Mouse (Mus musculus) adrenal gland, adult 10 weeks (tissue): ENCODE measurements around the gene Alkbh7. TPM values are rescaled to one million over a fixed set of nuclear protein-coding genes. Genes with fewer than 3 reads are reported as not detected.

ENCODE experiments used
- polyA plus RNA-seq: library from polyadenylated mRNA; stranded (reverse); fragments of 350-450 nt; fragmentation: Illumina TruSeq; extraction: RNeasy Lipid Tissue Mini Kit (QIAGEN cat#74804); gene quantifications from one replicate; pipeline ENCODE4 v1.2.3, GENCODE M21; 2014; ENCODE audit warnings: low read depth, low replicate concordance

The Alkbh7 gene
- 2.6 TPM for polyA plus RNA-seq

GRCm38 (mm10) chr17:56997029-56997667, at the start of gene Alkbh7:
Gene Alkbh7 (plus strand): TSS chr17:56997339.

DNA sequence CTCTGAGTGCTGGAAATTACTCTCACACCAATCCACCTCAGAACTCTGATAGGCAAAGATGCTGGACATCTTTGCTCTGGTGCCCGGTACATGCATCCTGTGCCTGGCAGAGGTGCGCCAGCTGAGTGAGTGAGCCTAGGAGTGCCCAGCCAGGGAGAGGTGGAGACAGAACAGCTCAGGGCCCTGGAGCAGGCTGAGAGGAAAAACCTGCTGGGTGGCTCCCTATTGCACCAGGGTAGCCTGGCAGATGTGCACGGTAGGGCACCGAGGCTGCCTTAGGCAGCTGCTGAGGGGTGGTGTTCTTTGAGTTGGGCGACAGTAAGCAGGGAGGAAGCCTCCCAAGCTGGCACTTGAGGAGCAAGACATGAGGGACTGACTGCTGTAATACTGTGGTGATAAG, 15.1 kb upstream of the Alkbh7 start, which contains the start of gene Acer1:
Gene Acer1 (minus strand): TSS at position 114 of the 400 bp plus-strand sequence.

GRCm38 (mm10) chr17:56990115-56990746, 6.9 kb upstream of the Alkbh7 start, which contains the start of gene Clpp:
Gene Clpp (plus strand): TSS chr17:56990305.

GRCm38 (mm10) chr17:56999968-57000609, 3.0 kb downstream of the Alkbh7 start, which contains the start of gene Pspn:
Gene Pspn (minus strand): TSS chr17:57000018.

DNA sequence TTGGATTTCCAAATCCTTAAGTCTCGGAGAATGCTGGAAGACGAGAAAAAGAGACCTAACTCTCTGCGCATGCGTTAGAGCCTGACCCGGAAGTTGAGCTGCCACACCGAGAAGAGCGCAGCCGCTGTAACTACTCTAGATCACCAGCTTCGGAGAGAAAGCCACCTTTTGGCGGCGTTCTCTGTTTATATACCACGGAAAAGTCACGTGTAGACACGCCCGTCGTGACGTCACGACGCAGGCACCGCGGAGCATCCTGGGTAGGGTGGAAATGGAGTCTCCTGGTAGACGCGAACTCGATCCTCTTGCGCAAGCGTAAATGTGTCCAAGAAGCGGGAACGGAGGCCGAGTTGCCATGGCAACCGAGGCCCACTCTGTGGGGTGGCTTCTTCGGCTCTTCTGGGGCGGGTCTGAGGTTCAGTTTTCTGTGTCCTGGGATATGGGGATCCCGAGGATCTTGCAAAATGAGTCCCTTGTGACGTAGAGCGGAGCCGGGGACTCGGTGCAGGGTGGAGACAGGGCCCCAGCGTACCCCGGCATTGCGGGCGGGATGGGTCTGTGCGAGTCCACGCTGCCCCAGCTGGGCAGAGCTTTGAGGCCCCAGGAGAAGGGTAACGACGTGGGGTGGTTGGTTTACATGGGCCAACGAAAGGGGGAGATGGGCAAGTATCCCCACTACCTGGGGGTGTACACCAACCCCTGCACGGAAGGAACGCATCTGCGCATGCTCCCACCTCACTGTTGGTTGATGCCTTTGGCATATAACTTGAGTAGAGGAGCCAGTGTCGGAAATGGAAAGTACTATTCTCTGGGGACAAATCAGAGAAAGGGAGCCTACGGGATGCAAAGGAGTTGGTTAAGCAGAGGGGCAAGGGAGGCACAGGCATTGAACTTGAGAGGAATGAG, 14.3 kb downstream of the Alkbh7 start, which contains the start of the genes Gtf2f1 and Gm17949:
Gene Gtf2f1 (minus strand): TSS at position 53 of the 906 bp plus-strand sequence.
Gene Gm17949 (plus strand): TSS at position 234 of the 906 bp plus-strand sequence.

DNA sequence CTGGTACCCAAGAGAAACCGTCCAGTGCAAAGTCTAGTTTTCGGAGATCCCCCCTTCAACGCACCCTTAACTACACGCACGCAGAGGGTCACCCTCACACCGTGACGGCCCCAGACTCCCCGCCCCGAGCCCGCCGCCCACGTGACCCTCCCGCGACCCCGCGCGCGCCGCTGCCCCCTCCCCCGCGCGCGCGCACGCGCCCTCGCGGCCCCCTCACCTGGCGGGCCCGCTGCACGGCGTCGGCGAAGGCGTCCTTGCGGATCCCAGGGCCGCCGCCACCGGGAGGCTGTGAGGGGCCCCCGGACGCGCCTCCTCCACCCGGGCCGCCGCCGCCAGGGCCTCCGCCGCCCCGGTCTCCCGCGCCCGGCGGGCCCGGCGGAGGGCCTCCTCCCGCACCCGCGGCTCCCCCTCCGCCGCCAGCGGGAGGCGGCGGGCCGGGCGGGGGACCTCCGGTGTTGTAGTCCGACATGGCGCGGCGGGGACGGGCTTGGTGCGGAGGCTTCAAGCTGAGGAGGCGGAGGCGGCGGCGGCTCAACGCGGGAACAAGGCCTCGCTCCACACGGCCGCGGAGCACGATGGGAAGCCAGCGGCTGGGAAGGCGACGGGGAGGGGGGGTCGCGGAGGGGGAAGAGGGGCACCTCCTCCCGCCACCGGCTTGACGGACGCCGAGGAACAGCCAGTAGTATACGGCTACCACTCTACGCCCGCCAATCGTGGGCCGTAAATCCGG, 34.0 kb downstream of the Alkbh7 start, which contains the start of gene Khsrp:
Gene Khsrp (minus strand): TSS at position 592 of the 730 bp plus-strand sequence.

GRCm38 (mm10) chr17:57041554-57041953, 44.4 kb downstream of the Alkbh7 start, which contains the start of gene Slc25a41:
Gene Slc25a41 (minus strand): TSS chr17:57041654.

Other genes with a start within 250 kb of the Alkbh7 start
- not detected for gene Nrtn, start 239.8 kb upstream of the Alkbh7 start, polyA plus RNA-seq
- 1.4 TPM for gene Dus3l, start 232.6 kb upstream of the Alkbh7 start, polyA plus RNA-seq
- not detected for gene Prr22, start 227.1 kb upstream of the Alkbh7 start, polyA plus RNA-seq
- 0.41 TPM for gene Rfx2, start 166.3 kb upstream of the Alkbh7 start, polyA plus RNA-seq
- gene Acsbg2, start 122.9 kb upstream of the Alkbh7 start, polyA plus RNA-seq, result not detected
- not detected for gene 1700061G19Rik, start 121.9 kb upstream of the Alkbh7 start, polyA plus RNA-seq
- gene Mllt1, start 61.9 kb upstream of the Alkbh7 start, polyA plus RNA-seq, result 0.99 TPM
- gene Acer1, start 15.2 kb upstream of the Alkbh7 start, polyA plus RNA-seq, result not detected
- gene Clpp, start 7.0 kb upstream of the Alkbh7 start, polyA plus RNA-seq, result 4.8 TPM
- not detected for gene Pspn, start 2.7 kb downstream of the Alkbh7 start, polyA plus RNA-seq
- 4.7 TPM for gene Gtf2f1, start 13.9 kb downstream of the Alkbh7 start, polyA plus RNA-seq
- not detected for gene Gm17949, start 14.1 kb downstream of the Alkbh7 start, polyA plus RNA-seq
- gene Khsrp, start 34.2 kb downstream of the Alkbh7 start, polyA plus RNA-seq, result 10.8 TPM
- gene Slc25a41, start 44.3 kb downstream of the Alkbh7 start, polyA plus RNA-seq, result not detected
- gene Crb3, start 61.8 kb downstream of the Alkbh7 start, polyA plus RNA-seq, result not detected
- gene Slc25a23, start 62.5 kb downstream of the Alkbh7 start, polyA plus RNA-seq, result 18.0 TPM
- gene Dennd1c, start 81.2 kb downstream of the Alkbh7 start, polyA plus RNA-seq, result 0.29 TPM
- gene Tubb4a, start 90.4 kb downstream of the Alkbh7 start, polyA plus RNA-seq, result 0.41 TPM
- not detected for gene Tnfsf9, start 108.0 kb downstream of the Alkbh7 start, polyA plus RNA-seq
- not detected for gene Cd70, start 152.4 kb downstream of the Alkbh7 start, polyA plus RNA-seq
- not detected for gene Tnfsf14, start 196.8 kb downstream of the Alkbh7 start, polyA plus RNA-seq
- 472 TPM for gene C3, start 230.8 kb downstream of the Alkbh7 start, polyA plus RNA-seq